Mouse (Mus musculus) lung, embryonic 14.5 days (tissue): ENCODE measurements at regions not wholly inside any gene's neighbourhood (a gene's known extent, or its start where the extent isn't known, plus 50 kb on each side); places are given as distances from the start of the nearest gene placed in this dataset.
"Not testable (repeated sequence)": the region's sequence is repeated elsewhere in the genome, so short reads cannot be mapped to it uniquely, and the experiment has no call there.

Experiments used
- ATAC-seq: fragments of 200-750 bp; cut with Nextera tagmentation; 2 replicates; pipeline ENCODE4 v1.8.0; 2017; ENCODE audit warnings: mild to moderate bottlenecking, moderate TSS enrichment, moderate library complexity; ENCODE audit not compliant: insufficient read depth
- DNase-seq: peaks from one replicate; pipeline ENCODE4 v3.0.0-alpha.2; 2015
- H3K27ac ChIP-seq: fragments of 300-500 bp; sonication (generic); 2 replicates; pipeline ENCODE4 v1.5.1; 2014; ENCODE audit warnings: low read depth, mild to moderate bottlenecking, moderate library complexity
- H3K27me3 ChIP-seq: fragments of 300-500 bp; sonication (generic); 2 replicates; pipeline ENCODE4 v1.6.1; 2014; ENCODE audit warnings: low read length, control low read depth; ENCODE audit not compliant: insufficient read depth
- H3K36me3 ChIP-seq: fragments of 300-500 bp; sonication (generic); 2 replicates; pipeline ENCODE4 v1.6.1; 2014; ENCODE audit warnings: control low read depth; ENCODE audit not compliant: insufficient read depth
- H3K4me1 ChIP-seq: fragments of 300-500 bp; sonication (generic); 2 replicates; pipeline ENCODE4 v1.6.1; 2014; ENCODE audit warnings: antibody characterized with exemption, control low read depth; ENCODE audit not compliant: insufficient read depth
- H3K4me2 ChIP-seq: fragments of 300-500 bp; sonication (generic); 2 replicates; pipeline ENCODE4 v1.6.1; 2014; ENCODE audit warnings: mild to moderate bottlenecking
- H3K4me3 ChIP-seq: fragments of 300-500 bp; sonication (generic); 2 replicates; pipeline ENCODE4 v1.5.1; 2014; ENCODE audit warnings: low read depth, low read length
- H3K9ac ChIP-seq: fragments of 300-500 bp; sonication (generic); 2 replicates; pipeline ENCODE4 v1.6.1; 2014
- H3K9me3 ChIP-seq: fragments of 300-500 bp; sonication (generic); 2 replicates; pipeline ENCODE4 v1.6.1; 2016; ENCODE audit warnings: low read depth, low read length, control low read depth
- WGBS: fragments of 180-500 bp; shearing (Covaris S2); extraction: QIAGEN DNeasy Blood & Tissue Kit; methylation state at CpG from one replicate; pipeline ENCODE4 v1.1.7; 2014; 5-methylcytosine and 5-hydroxymethylcytosine counted together

DNA sequence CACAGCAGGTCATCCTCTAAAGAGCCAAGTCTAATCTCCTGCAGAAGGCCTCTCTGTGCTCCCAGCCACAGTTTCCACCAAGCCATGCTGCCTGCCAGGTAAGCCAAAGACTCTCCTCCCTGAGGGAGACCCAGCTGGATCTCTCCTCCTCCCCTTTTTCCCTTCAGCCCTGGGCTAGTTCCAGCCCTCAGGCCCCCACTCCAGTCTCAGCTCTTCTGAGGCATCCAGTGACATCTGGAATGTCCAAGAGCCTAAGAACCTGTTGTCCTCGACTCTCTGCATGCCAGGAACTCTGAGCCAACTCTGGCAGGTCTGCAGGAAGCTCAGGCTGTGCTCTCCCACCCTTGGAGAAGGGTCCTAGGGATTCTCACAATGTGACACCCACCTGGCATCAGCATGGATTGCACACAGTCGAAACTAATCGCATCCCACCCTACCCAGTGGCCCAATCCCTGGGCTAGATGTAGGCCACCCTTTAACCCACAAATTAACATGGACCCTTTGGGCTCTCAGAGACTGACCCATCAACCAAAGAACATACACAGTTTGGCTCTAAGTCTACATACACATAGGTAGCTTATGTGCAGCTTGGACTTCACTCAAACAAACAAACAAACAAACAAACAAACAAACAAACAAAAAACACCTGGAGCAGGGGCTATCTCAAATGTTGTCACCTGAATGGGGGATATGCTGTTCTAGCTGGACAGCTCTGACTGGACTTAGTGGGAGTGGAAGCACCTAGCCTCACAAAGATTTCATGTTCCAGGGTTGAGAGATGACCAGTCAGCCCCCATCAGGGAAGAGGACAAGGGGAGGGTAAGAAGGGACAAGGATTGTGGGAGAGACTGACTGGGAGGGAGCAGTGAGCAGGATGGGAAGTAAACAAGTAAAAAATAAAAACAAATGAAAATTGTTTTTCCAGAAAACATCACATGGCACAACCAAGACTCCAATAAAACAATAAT, 57.9 kb upstream of the Zfp709 start:
- H3K36me3 ChIP-seq, H3K27ac ChIP-seq, H3K27me3 ChIP-seq, H3K4me3 ChIP-seq, DNase-seq, H3K4me1 ChIP-seq, H3K9me3 ChIP-seq, H3K9ac ChIP-seq, H3K4me2 ChIP-seq: not testable (repeated sequence)
- 62% methylated on average over 3 of the region's 3 CpGs for WGBS
- peak; percentile 56 for ATAC-seq

DNA sequence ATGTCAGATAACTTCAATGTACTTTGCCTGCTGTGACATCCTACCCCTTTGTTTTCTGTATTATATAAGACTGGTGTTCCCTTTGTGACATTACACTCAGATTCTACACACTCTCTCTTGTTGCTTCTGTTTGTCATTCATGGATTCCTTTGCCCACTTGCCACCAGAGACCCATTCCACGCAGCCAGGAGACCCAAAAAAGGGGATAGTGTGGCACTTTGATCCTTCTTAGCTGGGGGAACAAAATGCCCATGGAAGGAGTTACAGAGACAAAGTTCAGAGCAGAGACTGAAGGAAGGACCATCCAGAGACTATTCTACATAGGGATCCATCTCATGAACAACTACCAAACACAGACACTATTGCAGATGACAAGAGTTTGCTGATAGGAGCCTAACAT, 59.1 kb upstream of the Zfp709 start:
- H3K4me1 ChIP-seq, H3K27ac ChIP-seq, H3K36me3 ChIP-seq, H3K27me3 ChIP-seq, H3K4me2 ChIP-seq, DNase-seq, H3K4me3 ChIP-seq, H3K9me3 ChIP-seq, ATAC-seq, H3K9ac ChIP-seq: not testable (repeated sequence)
- 49% methylated on average over 1 of the region's 1 CpGs for WGBS

DNA sequence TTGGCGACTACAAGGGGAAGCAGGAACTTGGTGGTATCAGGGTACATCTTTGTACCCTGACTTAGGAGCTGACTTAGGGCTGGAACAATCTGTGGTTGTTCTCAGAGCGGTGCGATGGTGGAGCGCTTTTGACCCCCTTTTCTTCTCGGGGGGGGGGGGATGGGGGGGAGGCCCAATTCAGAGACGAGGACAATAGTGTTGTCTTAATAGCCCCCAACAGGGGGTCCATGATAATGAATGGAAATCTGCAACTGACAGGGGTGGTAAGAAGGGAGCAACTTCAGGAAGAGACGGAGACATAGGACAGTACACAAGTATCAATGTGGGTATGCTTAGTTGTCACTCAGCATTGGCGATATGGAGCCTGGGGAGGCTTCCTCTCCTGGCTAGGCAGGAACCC, 61.9 kb upstream of the Zfp709 start:
- H3K9ac ChIP-seq, H3K4me1 ChIP-seq, H3K9me3 ChIP-seq, H3K27me3 ChIP-seq, H3K4me2 ChIP-seq, DNase-seq, H3K27ac ChIP-seq, H3K4me3 ChIP-seq, H3K36me3 ChIP-seq: not testable (repeated sequence)
- ATAC-seq, result peak; percentile 35
- WGBS, result 86% methylated on average over 8 of the region's 8 CpGs

DNA sequence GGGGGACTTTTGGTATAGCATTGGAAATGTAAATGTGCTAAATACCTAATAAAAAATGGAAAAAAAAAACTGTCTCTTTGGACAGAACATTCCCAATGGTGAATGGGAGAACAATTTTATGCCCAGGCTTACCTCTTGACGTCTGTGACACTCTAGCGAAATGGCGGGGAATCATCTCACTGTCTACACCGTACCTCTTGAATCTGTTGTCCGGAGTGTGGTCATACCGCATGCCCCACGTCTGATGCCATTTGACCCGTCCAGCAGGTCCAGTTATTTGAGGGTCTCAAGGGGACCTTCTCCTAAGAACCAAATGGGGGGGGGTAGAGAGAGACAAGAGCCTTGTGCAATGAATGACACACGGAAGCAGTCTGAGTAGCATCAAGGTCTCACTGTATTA, 62.4 kb upstream of the Zfp709 start:
- not testable (repeated sequence) for DNase-seq, H3K36me3 ChIP-seq, H3K9me3 ChIP-seq, H3K4me1 ChIP-seq, H3K4me3 ChIP-seq, H3K27me3 ChIP-seq, H3K4me2 ChIP-seq, H3K27ac ChIP-seq, H3K9ac ChIP-seq, ATAC-seq
- WGBS, result 87% methylated on average over 9 of the region's 9 CpGs

DNA sequence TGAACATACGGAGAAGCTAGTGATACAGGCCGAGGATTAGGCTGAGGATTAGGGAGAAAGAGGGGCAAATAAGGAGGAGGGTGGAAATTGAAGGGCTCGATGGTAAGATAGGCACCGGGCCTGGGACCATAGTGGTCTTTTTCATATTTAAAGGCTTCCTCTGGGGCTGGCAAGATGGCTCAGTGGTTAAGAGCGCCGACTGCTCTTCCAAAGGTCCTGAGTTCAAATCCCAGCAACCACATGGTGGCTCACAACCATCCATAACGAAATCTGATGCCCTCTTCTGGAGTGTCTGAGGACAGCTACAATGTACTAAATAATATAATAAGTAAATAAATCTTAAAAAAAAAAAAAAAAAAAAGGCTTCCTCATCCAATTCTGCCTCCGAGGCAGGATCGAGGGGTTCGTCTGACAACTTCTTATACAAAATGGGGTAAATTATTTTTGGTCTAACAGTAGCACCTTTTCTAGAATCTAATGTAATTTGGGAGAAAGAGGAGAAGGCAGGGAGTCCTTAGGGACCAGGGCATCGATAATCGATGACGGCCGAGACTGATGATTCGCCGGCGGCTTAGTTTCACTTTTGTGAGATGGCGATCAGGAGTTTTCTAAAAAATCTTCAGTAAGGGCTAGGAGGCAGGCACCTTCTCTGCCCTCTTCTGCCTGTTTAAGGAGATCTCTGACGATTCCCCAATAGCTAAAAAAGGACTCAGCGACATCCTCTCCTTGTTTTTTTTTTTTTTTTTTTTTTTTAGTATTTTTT, 65.4 kb upstream of the Zfp709 start:
- not testable (repeated sequence) for H3K9ac ChIP-seq, H3K4me1 ChIP-seq, H3K4me3 ChIP-seq, H3K9me3 ChIP-seq, H3K27ac ChIP-seq, ATAC-seq, H3K36me3 ChIP-seq, H3K4me2 ChIP-seq, H3K27me3 ChIP-seq
- 91% methylated on average over 19 of the region's 20 CpGs for WGBS
- peak; percentile 0 for DNase-seq

DNA sequence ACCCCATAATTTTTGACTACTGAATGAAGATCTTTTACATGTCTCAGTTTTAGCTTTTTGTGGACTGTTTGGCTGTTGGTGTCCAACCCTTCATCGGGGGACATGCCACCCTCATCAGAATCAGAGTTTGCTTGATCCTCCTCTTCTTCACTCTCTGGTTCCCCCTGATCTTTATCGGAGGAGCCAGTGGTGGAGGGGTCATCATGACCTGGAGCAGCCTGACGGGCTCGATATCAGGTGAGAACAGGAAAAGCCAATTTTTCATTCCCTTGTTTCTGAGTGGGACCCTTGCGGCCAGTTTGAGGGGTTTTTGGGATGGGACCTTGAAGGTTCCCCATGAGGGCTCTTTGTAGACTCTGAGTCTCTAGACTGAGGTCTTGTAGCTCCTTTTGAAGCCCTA, 66.0 kb upstream of the Zfp709 start:
- not testable (repeated sequence) for H3K4me2 ChIP-seq, ATAC-seq, H3K36me3 ChIP-seq, H3K27me3 ChIP-seq, H3K9ac ChIP-seq, H3K4me3 ChIP-seq, H3K4me1 ChIP-seq, H3K9me3 ChIP-seq, H3K27ac ChIP-seq
- DNase-seq, result peak; percentile 0
- 90% methylated on average over 5 of the region's 5 CpGs for WGBS

DNA sequence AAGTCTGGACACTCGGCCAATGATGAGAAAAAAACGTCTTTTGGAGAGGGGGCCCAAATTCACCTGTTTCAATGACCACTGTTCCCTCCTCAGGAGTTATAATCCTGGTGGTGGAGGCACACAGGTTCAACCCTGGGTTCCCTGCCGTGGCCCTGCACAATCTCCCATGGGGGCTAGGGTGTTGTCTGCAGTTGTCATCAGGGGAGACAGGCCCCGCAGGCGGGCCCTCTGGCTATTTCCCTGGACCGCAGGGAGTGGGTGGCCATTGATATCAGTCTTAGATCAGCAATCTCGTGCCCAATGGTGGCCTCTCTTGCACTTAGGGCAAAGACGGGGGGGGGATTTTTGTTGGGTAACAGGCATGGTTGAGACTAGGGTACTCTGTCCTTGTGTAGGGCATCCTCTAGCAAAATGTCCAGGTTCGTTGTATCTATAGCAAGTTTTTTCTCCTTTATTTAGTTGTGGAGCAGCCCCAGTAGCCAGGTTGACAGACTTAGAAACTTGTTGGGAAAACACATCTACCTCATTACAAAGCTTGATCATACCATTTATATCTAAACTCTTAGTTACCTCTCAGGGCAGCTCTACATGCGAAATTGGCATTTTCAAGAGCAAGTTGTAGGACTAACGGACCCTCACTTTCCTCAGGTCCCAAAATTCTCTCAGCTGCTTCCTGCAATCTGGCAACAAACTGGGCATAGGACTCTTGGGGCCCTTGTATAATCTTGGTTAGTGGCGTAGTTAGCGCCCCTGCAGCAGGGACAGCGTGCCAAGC, 66.9 kb upstream of the Zfp709 start:
- H3K9ac ChIP-seq, H3K27me3 ChIP-seq, H3K4me2 ChIP-seq, H3K9me3 ChIP-seq, H3K4me3 ChIP-seq, H3K27ac ChIP-seq, H3K4me1 ChIP-seq, ATAC-seq, H3K36me3 ChIP-seq: not testable (repeated sequence)
- peak; percentile 0 for DNase-seq
- 86% methylated on average over 14 of the region's 14 CpGs for WGBS

DNA sequence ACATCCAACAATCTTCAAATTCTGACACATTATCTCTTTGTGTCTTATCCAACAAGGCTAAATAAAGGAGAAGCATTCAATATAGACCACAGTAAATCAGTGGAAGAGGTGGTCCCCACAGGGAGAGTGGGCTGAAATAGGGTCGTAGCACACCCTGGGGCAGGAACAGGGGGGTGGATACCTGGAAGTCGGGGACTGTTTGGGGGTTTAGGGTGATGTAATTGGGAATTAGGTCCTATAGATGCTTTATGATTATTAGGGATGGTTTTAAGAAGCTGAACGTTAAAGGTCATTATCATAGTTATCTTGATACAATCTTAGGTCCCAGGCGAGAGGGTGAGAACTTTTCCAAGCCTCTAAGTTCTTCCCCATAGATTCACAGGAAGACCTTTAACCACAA, 67.9 kb upstream of the Zfp709 start:
- H3K9ac ChIP-seq, H3K36me3 ChIP-seq, H3K27ac ChIP-seq, H3K9me3 ChIP-seq, H3K4me3 ChIP-seq, H3K4me2 ChIP-seq, ATAC-seq, H3K27me3 ChIP-seq, H3K4me1 ChIP-seq: not testable (repeated sequence)
- WGBS, result 74% methylated on average over 4 of the region's 4 CpGs
- DNase-seq, result peak; percentile 0

DNA sequence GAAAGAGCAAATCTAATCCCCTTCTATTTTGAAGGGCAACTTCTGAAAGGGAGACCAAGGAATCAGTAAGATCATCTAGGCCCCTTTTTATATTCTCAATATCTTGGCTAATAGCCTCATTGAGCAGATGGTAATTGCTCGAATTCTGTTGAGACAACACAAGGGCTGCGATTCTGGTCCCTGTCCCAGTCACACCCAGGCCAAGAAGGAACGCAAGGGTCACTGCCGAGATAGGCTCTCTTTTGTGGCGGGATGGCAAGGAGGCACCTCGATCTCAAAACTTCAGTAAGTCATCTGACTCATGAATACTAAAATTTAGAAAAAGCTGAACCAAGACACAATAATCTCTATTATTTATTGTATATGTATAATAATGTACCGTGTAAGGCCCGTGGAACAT, 68.6 kb upstream of the Zfp709 start:
- not testable (repeated sequence) for H3K4me3 ChIP-seq, ATAC-seq, H3K36me3 ChIP-seq, H3K9ac ChIP-seq, H3K4me1 ChIP-seq, H3K27me3 ChIP-seq, H3K4me2 ChIP-seq, H3K9me3 ChIP-seq, H3K27ac ChIP-seq
- DNase-seq, result peak; percentile 0
- 88% methylated on average over 8 of the region's 8 CpGs for WGBS

DNA sequence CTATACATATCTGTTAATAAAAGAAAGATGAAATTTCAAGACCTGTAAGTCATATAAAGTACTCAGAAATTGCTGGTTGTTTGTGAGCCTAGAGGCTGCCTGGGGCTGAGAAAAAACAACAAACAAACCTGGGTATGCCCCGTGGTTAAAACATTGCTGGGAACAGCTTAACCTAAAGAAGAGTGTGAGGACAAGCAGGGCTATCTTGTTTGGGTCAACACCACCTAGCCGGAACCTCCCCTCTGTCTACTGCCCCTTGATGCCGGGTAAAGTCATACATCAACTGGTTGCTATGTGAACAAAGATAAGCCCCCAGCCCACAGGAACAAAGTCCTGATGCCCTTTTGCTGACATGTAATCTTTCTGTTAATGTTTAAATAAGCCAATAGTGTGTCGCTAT, 74.0 kb upstream of the Zfp709 start:
- not testable (repeated sequence) for H3K4me3 ChIP-seq, H3K4me1 ChIP-seq, DNase-seq, H3K4me2 ChIP-seq, H3K9me3 ChIP-seq, ATAC-seq, H3K27ac ChIP-seq, H3K36me3 ChIP-seq, H3K9ac ChIP-seq, H3K27me3 ChIP-seq
- 18% methylated on average over 3 of the region's 4 CpGs for WGBS
